Mouse (Mus musculus) cerebellum, adult 2 months (tissue): ENCODE measurements at regions not wholly inside any gene's neighbourhood (a gene's known extent, or its start where the extent isn't known, plus 50 kb on each side); places are given as distances from the start of the nearest gene placed in this dataset.
"Not testable (repeated sequence)": the region's sequence is repeated elsewhere in the genome, so short reads cannot be mapped to it uniquely, and the experiment has no call there.

Experiments used
- DNase-seq, 2 experiments: peaks; one replicate each; pipeline ENCODE4 v3.0.0; 2021
- H3K27ac ChIP-seq: fragments of 200-500 bp; 2 replicates; pipeline ENCODE4 v1.5.1; 2012; ENCODE audit warnings: low read length, control low read depth, inconsistent platforms; ENCODE audit not compliant: insufficient read depth
- H3K27me3 ChIP-seq: fragments of 200-500 bp; 2 replicates; pipeline ENCODE4 v1.6.1; 2012; ENCODE audit warnings: inconsistent platforms, mild to moderate bottlenecking, low read length, moderate library complexity; ENCODE audit not compliant: control insufficient read depth, insufficient read depth
- H3K4me1 ChIP-seq: fragments of 200-500 bp; 2 replicates; pipeline ENCODE4 v1.6.1; 2011; ENCODE audit warnings: low read length; ENCODE audit not compliant: control insufficient read depth, insufficient read depth
- H3K4me3 ChIP-seq: fragments of 200-500 bp; replicated peaks from 2 replicates; pipeline ENCODE3; 2011; ENCODE audit warnings: mild to moderate bottlenecking, low read depth, low read length, control low read depth; ENCODE audit not compliant: insufficient read depth
- CTCF ChIP-seq: fragments of 200-500 bp; IDR thresholded peaks from 2 replicates; pipeline ENCODE4 v1.5.1; 2011; ENCODE audit warnings: low read depth, mild to moderate bottlenecking, control low read depth, low read length, moderate library complexity, borderline replicate concordance; ENCODE audit not compliant: insufficient read depth
- POLR2A ChIP-seq: fragments of 200-500 bp; IDR thresholded peaks from 2 replicates; pipeline ENCODE4 v1.6.1; 2011; ENCODE audit warnings: low read length, control low read depth, borderline replicate concordance; ENCODE audit not compliant: insufficient read depth
- WGBS: fragments of 180-500 bp; shearing (Covaris S2); methylation state at CpG from one replicate; pipeline ENCODE4 v1.1.7; 2018; 5-methylcytosine and 5-hydroxymethylcytosine counted together

GRCm38 (mm10) chr16:50533881-50534280 is 57.1 kb downstream of the Ccdc54 start:
- no peak for TF ChIP-seq POLR2A
- TF ChIP-seq CTCF, result no peak

GRCm38 (mm10) chr16:50529511-50530416 is 61.2 kb downstream of the Ccdc54 start:
- H3K4me3 ChIP-seq, result peak overlapping the region; percentile 74
- peak; percentile 86 to 91 for DNase-seq
- TF ChIP-seq POLR2A, result no peak
- TF ChIP-seq CTCF, result peak; percentile 75
- under 1% methylated on average over 46 of the region's 46 CpGs for WGBS
- no peak overlapping the region for H3K27ac ChIP-seq
- no peaks in the 10 kb centered on the region for H3K27me3 ChIP-seq
- no peaks in the 10 kb centered on the region for H3K4me1 ChIP-seq

More at GRCm38 (mm10) chr16:50533881-50534280, 57.1 kb downstream of the Ccdc54 start:
- no peak overlapping the region for H3K4me3 ChIP-seq
- no peaks in the 10 kb centered on the region for H3K4me1 ChIP-seq
- H3K27ac ChIP-seq, result no peak overlapping the region
- DNase-seq, result no peak
- H3K27me3 ChIP-seq, result no peaks in the 10 kb centered on the region
- 73% methylated on average over 3 of the region's 3 CpGs for WGBS

DNA sequence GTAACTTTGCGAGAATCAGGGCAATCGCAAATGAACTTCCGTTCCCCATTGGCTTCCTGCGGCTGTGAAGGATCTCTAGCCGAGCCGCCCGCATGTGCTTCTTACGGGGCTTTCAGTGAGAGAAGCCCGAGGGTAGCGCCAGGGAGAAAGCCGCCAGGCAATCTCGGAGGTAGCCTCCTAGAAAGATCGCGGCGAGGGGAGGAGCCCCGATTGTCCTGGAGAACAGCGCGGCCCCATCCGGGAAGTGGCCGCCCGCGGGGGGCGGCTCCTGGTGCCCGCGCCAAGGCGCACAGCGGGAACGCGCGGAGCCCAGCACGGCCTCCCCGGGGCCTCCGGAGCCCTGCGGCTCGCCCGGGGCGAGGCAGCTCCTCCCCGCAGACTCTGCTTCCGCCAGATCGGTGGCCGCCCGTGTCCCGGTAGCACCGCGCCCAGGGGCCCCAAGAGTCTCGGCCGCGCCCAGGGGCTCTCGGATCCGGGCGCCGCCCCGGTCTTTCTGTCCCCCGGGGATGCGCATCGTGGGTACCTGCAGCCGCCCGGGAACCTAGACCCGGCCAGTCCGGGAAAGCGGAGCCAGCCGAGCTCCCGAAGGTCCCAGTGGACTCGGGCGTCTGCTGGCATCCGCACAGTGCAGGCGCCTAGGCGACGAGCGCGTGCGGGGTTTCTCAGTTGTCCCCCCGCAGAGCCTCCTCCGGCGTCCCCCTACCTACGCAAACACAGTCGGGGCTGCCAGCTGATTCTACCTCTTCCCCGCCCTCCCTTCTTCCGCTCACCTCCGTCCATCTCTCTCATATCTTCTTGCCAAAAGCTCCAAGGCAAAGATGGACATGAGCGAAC is 62.1 kb downstream of the Ccdc54 start:
- TF ChIP-seq POLR2A (no peak), CTCF (no peak)

GRCm38 (mm10) chr16:50528355-50528676 is 62.6 kb downstream of the Ccdc54 start:
- Histone ChIP-seq H3K27me3 (no peaks in the 10 kb centered on the region), H3K27ac (no peak overlapping the region), H3K4me1 (no peaks in the 10 kb centered on the region), H3K4me3 (peak overlapping the region; percentile 74)
- TF ChIP-seq CTCF (no peak), POLR2A (no peak)
- WGBS, result 2% methylated on average over 9 of the region's 9 CpGs
- no peak for DNase-seq

More for the DNA sequence above, 62.1 kb downstream of the Ccdc54 start:
- WGBS, result under 1% methylated on average over 75 of the region's 81 CpGs
- Histone ChIP-seq H3K27me3 (no peaks in the 10 kb centered on the region), H3K4me1 (no peaks in the 10 kb centered on the region), H3K27ac (peak overlapping the region; percentile 15; the same call in 1 of the 2 replicates), H3K4me3 (peak overlapping the region; percentile 74)
- peak; percentile 54 to 68 for DNase-seq

DNA sequence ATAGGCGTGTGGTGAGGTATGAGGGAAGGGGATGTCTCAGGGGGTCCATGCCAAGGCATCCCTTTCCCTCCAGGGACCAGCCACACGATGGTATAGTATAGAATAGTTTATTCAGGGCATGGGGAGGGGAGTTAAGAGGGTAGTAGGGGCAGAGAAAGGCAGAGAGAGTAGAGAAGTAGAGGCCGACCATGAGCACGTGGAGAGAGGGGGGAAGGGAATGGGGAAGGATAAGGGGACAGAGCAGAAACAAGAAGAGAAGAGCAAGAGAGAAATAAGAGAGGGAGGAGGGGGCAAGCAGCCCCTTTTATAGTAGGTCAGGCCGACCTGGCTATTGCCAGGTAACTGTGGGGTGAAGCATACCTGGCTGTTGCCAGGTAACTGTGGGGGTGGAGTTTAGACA is 64.0 kb downstream of the Ccdc54 start:
- not testable (repeated sequence) for DNase-seq, H3K27me3 ChIP-seq, H3K27ac ChIP-seq, H3K4me1 ChIP-seq, H3K4me3 ChIP-seq
- WGBS, result 94% methylated on average over 5 of the region's 5 CpGs

DNA sequence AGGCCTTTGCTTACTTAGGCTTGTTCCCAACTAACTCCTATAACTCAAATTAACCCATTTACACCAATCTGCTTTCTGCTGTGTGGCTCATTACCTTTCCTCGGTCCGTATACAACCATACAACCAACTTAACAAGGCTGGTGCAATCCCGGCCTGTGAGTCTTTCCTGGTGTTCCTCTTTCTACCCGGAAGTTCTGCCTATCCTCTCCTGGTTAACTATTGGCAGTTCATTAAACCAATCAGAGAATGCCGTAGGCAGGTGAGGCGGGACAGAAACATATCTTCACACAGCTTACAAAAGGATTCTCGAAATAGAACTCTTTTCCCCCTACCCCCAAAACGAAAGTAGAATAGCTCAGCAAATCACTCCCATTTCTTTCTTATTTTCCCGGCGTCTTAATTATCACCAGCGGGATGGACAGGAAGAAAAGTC is 65.0 kb downstream of the Ccdc54 start:
- H3K4me3 ChIP-seq, result no peak overlapping the region
- WGBS, result 93% methylated on average over 11 of the region's 11 CpGs
- DNase-seq, result no peak
- H3K27ac ChIP-seq, result no peak overlapping the region
- no peaks in the 10 kb centered on the region for H3K4me1 ChIP-seq
- no peak for TF ChIP-seq POLR2A
- TF ChIP-seq CTCF, result no peak
- H3K27me3 ChIP-seq, result no peaks in the 10 kb centered on the region

DNA sequence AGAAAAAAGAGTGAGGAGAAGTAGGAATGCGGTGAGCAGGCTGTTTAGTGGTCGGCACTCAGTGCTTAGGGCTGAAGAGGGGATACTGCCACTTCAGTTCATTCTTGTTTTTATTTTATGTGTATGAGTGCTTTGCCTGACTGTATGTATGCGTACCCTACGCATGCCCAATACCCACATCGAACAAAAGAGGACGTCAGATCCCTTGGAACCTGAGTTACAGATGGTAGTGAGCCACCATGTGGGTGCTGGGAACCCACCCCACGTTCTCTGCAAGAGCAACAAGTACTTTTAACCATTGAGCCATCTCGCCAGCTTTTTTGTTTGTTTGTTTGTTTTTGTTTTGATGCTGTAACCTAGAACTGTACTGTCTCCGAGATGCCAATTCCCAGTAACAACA is 65.5 kb downstream of the Ccdc54 start:
- TF ChIP-seq CTCF (no peak), POLR2A (no peak)
- WGBS, result 93% methylated on average over 9 of the region's 9 CpGs
- no peak overlapping the region for H3K27ac ChIP-seq
- no peak overlapping the region for H3K4me3 ChIP-seq
- no peaks in the 10 kb centered on the region for H3K4me1 ChIP-seq
- no peak for DNase-seq
- H3K27me3 ChIP-seq, result no peaks in the 10 kb centered on the region
